Mouse (Mus musculus) limb, embryonic 14.5 days (tissue): ENCODE results near the gene Fbxl4. TPM values are rescaled to one million over a fixed set of nuclear protein-coding genes. Genes with fewer than 3 reads are reported as not detected.

Experiments
- ATAC-seq: fragments of 200-750 bp; cut with Nextera tagmentation; 2 replicates; pipeline ENCODE4 v1.8.0; 2017; ENCODE audit warnings: low read depth, moderate number of reproducible peaks, moderate TSS enrichment; ENCODE audit not compliant: low FRiP score
- DNase-seq: peaks from one replicate; pipeline ENCODE4 v3.0.0-alpha.2; 2015; ENCODE audit warnings: low spot score
- H3K27ac ChIP-seq: fragments of 300-500 bp; sonication (generic); replicated peaks from 2 replicates; pipeline ENCODE4 v1.5.1; 2014; ENCODE audit warnings: low read depth, mild to moderate bottlenecking, low read length, moderate library complexity, mixed read lengths
- H3K27me3 ChIP-seq: fragments of 300-500 bp; sonication (generic); 2 replicates; pipeline ENCODE4 v1.6.1; 2014; ENCODE audit warnings: low read length, mixed read lengths; ENCODE audit not compliant: control insufficient read depth, insufficient read depth
- H3K36me3 ChIP-seq: fragments of 300-500 bp; sonication (generic); 2 replicates; pipeline ENCODE4 v1.6.1; 2014; ENCODE audit warnings: mild to moderate bottlenecking, low read length, moderate library complexity, mixed read lengths; ENCODE audit not compliant: control insufficient read depth, insufficient read depth
- H3K4me1 ChIP-seq: fragments of 300-500 bp; sonication (generic); 2 replicates; pipeline ENCODE4 v1.6.1; 2014; ENCODE audit warnings: antibody characterized with exemption, low read length, mixed read lengths; ENCODE audit not compliant: control insufficient read depth, insufficient read depth
- H3K4me2 ChIP-seq: fragments of 300-500 bp; sonication (generic); replicated peaks from 2 replicates; pipeline ENCODE4 v1.6.1; 2014; ENCODE audit warnings: low read depth, mild to moderate bottlenecking, low read length, moderate library complexity; ENCODE audit not compliant: severe bottlenecking
- H3K4me3 ChIP-seq: fragments of 300-500 bp; sonication (generic); replicated peaks from 2 replicates; pipeline ENCODE4 v1.5.1; 2014; ENCODE audit warnings: low read length
- H3K9ac ChIP-seq: fragments of 300-500 bp; sonication (generic); 2 replicates; pipeline ENCODE4 v1.6.1; 2014; ENCODE audit warnings: mild to moderate bottlenecking, low read depth, low read length, moderate library complexity; ENCODE audit not compliant: severe bottlenecking
- H3K9me3 ChIP-seq: fragments of 300-500 bp; sonication (generic); 2 replicates; pipeline ENCODE4 v1.6.1; 2016; ENCODE audit warnings: low read length; ENCODE audit not compliant: control insufficient read depth
- POLR2A ChIP-seq: fragments of 200-500 bp; IDR thresholded peaks from 2 replicates; pipeline ENCODE4 v1.8.0; 2012; ENCODE audit warnings: inconsistent platforms, mild to moderate bottlenecking, moderate library complexity, borderline replicate concordance; ENCODE audit not compliant: insufficient read depth, insufficient read length; ENCODE audit errors: extremely low read depth
- WGBS: fragments of 180-500 bp; shearing (Covaris S2); extraction: QIAGEN DNeasy Blood & Tissue Kit; methylation state at CpG from one replicate; pipeline ENCODE4 v1.1.7; 2014; 5-methylcytosine and 5-hydroxymethylcytosine counted together
- polyA plus RNA-seq, 2 experiments: library from polyadenylated mRNA; depleted of rRNA in 1 of 2; stranded (reverse) in 1 of 2; unstranded in 1 of 2; fragments of >200 nt; fragmentation: Nextera tagmentation in 1 of 2; extraction: Ambion mirVana in 1 of 2; gene quantifications; 2 replicates each; pipeline versions ENCODE4 v1.2.1 to v1.2.3; 2012 to 2014

Gene Fbxl4
- polyA plus RNA-seq, 2 experiments, result 14.9 to 18.1 TPM

GRCm38 (mm10) chr4:22402032-22402431 is 44.7 kb downstream of the Fbxl4 start:
- 82% methylated on average over 3 of the region's 3 CpGs for WGBS
- Histone ChIP-seq H3K4me2 (no peak overlapping the region), H3K36me3 (peaks cover 11% of the 10 kb centered on the region; the same call in 1 of the 2 replicates), H3K9me3 (no peaks in the 10 kb centered on the region), H3K27ac (no peak overlapping the region), H3K4me1 (no peaks in the 10 kb centered on the region), H3K9ac (no peak overlapping the region), H3K4me3 (no peak overlapping the region), H3K27me3 (no peaks in the 10 kb centered on the region)
- TF ChIP-seq POLR2A, result no peak
- DNase-seq, result no peak
- ATAC-seq, result no peak

- WGBS, result 91% methylated on average over 10 of the region's 10 CpGs
- Histone ChIP-seq H3K4me2 (no peak overlapping the region), H3K9ac (no peak overlapping the region), H3K36me3 (peaks cover 9% of the 10 kb centered on the region; the same call in 1 of the 2 replicates), H3K4me3 (no peak overlapping the region), H3K27ac (no peak overlapping the region), H3K9me3 (no peaks in the 10 kb centered on the region), H3K27me3 (no peaks in the 10 kb centered on the region), H3K4me1 (no peaks in the 10 kb centered on the region)
- TF ChIP-seq POLR2A, result no peak
- ATAC-seq, result no peak
- DNase-seq, result no peak
Observed at GRCm38 (mm10) chr4:22402930-22403329, 45.6 kb downstream of the Fbxl4 start.

GRCm38 (mm10) chr4:22420627-22421026 is 63.3 kb downstream of the Fbxl4 start:
- DNase-seq (no peak), ATAC-seq (no peak)
- 65% methylated on average over 2 of the region's 2 CpGs for WGBS
- Histone ChIP-seq H3K4me3 (no peak overlapping the region), H3K9ac (no peak overlapping the region), H3K4me1 (no peaks in the 10 kb centered on the region), H3K27me3 (no peaks in the 10 kb centered on the region), H3K27ac (no peak overlapping the region), H3K4me2 (no peak overlapping the region), H3K36me3 (peaks cover 6% of the 10 kb centered on the region), H3K9me3 (no peaks in the 10 kb centered on the region)
- no peak for TF ChIP-seq POLR2A

- H3K9me3 ChIP-seq, result no peaks in the 10 kb centered on the region
- no peak overlapping the region for H3K9ac ChIP-seq
- ATAC-seq, result no peak
- TF ChIP-seq POLR2A, result no peak
- DNase-seq, result no peak
- H3K4me3 ChIP-seq, result no peak overlapping the region
- no peak overlapping the region for H3K4me2 ChIP-seq
- H3K36me3 ChIP-seq, result peaks cover 12% of the 10 kb centered on the region
- no peaks in the 10 kb centered on the region for H3K4me1 ChIP-seq
- no peaks in the 10 kb centered on the region for H3K27me3 ChIP-seq
- WGBS, result 67% methylated on average over 4 of the region's 4 CpGs
- no peak overlapping the region for H3K27ac ChIP-seq
Observed at GRCm38 (mm10) chr4:22422400-22422799, 65.1 kb downstream of the Fbxl4 start.

GRCm38 (mm10) chr4:22428150-22428549 is 70.8 kb downstream of the Fbxl4 start:
- no peak overlapping the region for H3K4me3 ChIP-seq
- peaks cover 12% of the 10 kb centered on the region for H3K36me3 ChIP-seq
- no peak for TF ChIP-seq POLR2A
- WGBS, result 92% methylated on average over 3 of the region's 3 CpGs
- H3K4me2 ChIP-seq, result no peak overlapping the region
- no peaks in the 10 kb centered on the region for H3K9me3 ChIP-seq
- no peaks in the 10 kb centered on the region for H3K4me1 ChIP-seq
- H3K27ac ChIP-seq, result no peak overlapping the region
- DNase-seq (no peak), ATAC-seq (no peak)
- no peaks in the 10 kb centered on the region for H3K27me3 ChIP-seq
- H3K9ac ChIP-seq, result no peak overlapping the region

GRCm38 (mm10) chr4:22469575-22469974 is 112.2 kb downstream of the Fbxl4 start:
- Histone ChIP-seq H3K36me3 (no peaks in the 10 kb centered on the region), H3K9me3 (no peaks in the 10 kb centered on the region), H3K4me3 (no peak overlapping the region), H3K9ac (no peak overlapping the region), H3K27me3 (no peaks in the 10 kb centered on the region), H3K4me1 (no peaks in the 10 kb centered on the region), H3K4me2 (no peak overlapping the region), H3K27ac (no peak overlapping the region)
- WGBS, result 84% methylated on average over 1 of the region's 1 CpGs
- no peak for ATAC-seq
- DNase-seq, result no peak
- TF ChIP-seq POLR2A, result no peak
